Mouse (Mus musculus) hindbrain, postnatal 0 days (tissue): Measurements from ENCODE around the gene Il6ra. TPM values are rescaled to one million over a fixed set of nuclear protein-coding genes. Genes with fewer than 3 reads are reported as not detected.

ENCODE experiments used
- ATAC-seq: fragments of 200-750 bp; cut with Nextera tagmentation; 2 replicates; pipeline ENCODE4 v1.8.0; 2017; ENCODE audit warnings: mild to moderate bottlenecking, moderate TSS enrichment, moderate library complexity
- DNase-seq: peaks from one replicate; pipeline ENCODE4 v3.0.0-alpha.2; 2015; ENCODE audit warnings: low spot score
- H3K27ac ChIP-seq: fragments of 300-500 bp; sonication (generic); 2 replicates; pipeline ENCODE4 v1.5.1; 2014; ENCODE audit warnings: mild to moderate bottlenecking
- H3K27me3 ChIP-seq: fragments of 300-500 bp; sonication (generic); 2 replicates; pipeline ENCODE4 v1.6.1; 2014; ENCODE audit warnings: low read length, mixed read lengths; ENCODE audit not compliant: insufficient read depth
- H3K36me3 ChIP-seq: fragments of 300-500 bp; sonication (generic); 2 replicates; pipeline ENCODE4 v1.6.1; 2014; ENCODE audit warnings: low read length, mixed read lengths; ENCODE audit not compliant: insufficient read depth
- H3K4me1 ChIP-seq: fragments of 300-500 bp; sonication (generic); 2 replicates; pipeline ENCODE4 v1.6.1; 2014; ENCODE audit warnings: antibody characterized with exemption, low read length, mixed read lengths; ENCODE audit not compliant: insufficient read depth
- H3K4me2 ChIP-seq: fragments of 300-500 bp; sonication (generic); 2 replicates; pipeline ENCODE4 v1.6.1; 2014; ENCODE audit warnings: low read depth, mild to moderate bottlenecking, low read length, moderate library complexity, mixed read lengths
- H3K4me3 ChIP-seq: fragments of 300-500 bp; sonication (generic); 2 replicates; pipeline ENCODE4 v1.5.1; 2014; ENCODE audit warnings: low read length
- H3K9ac ChIP-seq: fragments of 300-500 bp; sonication (generic); replicated peaks from 2 replicates; pipeline ENCODE4 v1.6.1; 2014; ENCODE audit warnings: mild to moderate bottlenecking, low read length, moderate library complexity, mixed read lengths
- H3K9me3 ChIP-seq: fragments of 300-500 bp; sonication (generic); 2 replicates; pipeline ENCODE4 v1.6.1; 2016; ENCODE audit warnings: low read length, mixed read lengths
- CTCF ChIP-seq: IDR thresholded peaks from 2 replicates; pipeline ENCODE4 v1.5.1; 2016; ENCODE audit warnings: antibody characterized with exemption, control low read depth, low read depth
- WGBS: fragments of 180-500 bp; shearing (Covaris S2); extraction: QIAGEN DNeasy Blood & Tissue Kit; methylation state at CpG from one replicate; pipeline ENCODE4 v1.1.7; 2014; 5-methylcytosine and 5-hydroxymethylcytosine counted together
- polyA plus RNA-seq: library from polyadenylated mRNA; unstranded; fragments of >200 nt; fragmentation: Nextera tagmentation; extraction: Ambion mirVana; gene quantifications from 2 replicates; pipeline ENCODE4 v1.2.1, GENCODE M21; 2015
- total RNA-seq: library from RNA; depleted of rRNA; stranded (reverse); fragments of >200 nt; gene quantifications from 2 replicates; pipeline ENCODE4 v1.2.3, GENCODE M21; 2014; rRNA removed

The Il6ra gene
- total RNA-seq (0.68 and 1.8 TPM in 2 replicates), polyA plus RNA-seq (2.1 and 2.4 TPM in 2 replicates)

- Histone ChIP-seq H3K9ac (peak within 1 kb of the TSS; percentile 40), H3K27ac (no peak within 1 kb of the TSS; the same call in 1 of the 2 replicates), H3K27me3 (no peaks in the 10 kb centered on the region), H3K4me2 (peak within 1 kb of the TSS; percentile 93), H3K9me3 (no peaks in the 10 kb centered on the region), H3K36me3 (no peaks in the 10 kb centered on the region), H3K4me1 (peaks cover 11% of the 10 kb centered on the region; the same call in 1 of the 2 replicates), H3K4me3 (peak within 1 kb of the TSS; percentile 51)
- ATAC-seq (peak; percentile 87), DNase-seq (peak; percentile 78)
- 1% methylated on average over 74 of the region's 75 CpGs for WGBS
- TF ChIP-seq CTCF, result peak; percentile 46
These were observed at the start of gene Il6ra for GRCm38 (mm10) chr3:89912543-89913391. TSS of gene Il6ra (minus strand) at chr3:89913196.

- Histone ChIP-seq H3K4me1 (peaks cover 30% of the 10 kb centered on the region), H3K27me3 (no peaks in the 10 kb centered on the region), H3K36me3 (peaks cover 13% of the 10 kb centered on the region; the same call in 1 of the 2 replicates), H3K9ac (peak overlapping the region; percentile 93), H3K4me3 (peak overlapping the region; percentile 96), H3K9me3 (no peaks in the 10 kb centered on the region), H3K4me2 (peak overlapping the region; percentile 73), H3K27ac (peak overlapping the region; percentile 94)
- WGBS, result 3% methylated on average over 14 of the region's 14 CpGs
- TF ChIP-seq CTCF, result no peak
- ATAC-seq, result no peak
- peak; percentile 51 for DNase-seq
These were observed 49.2 kb upstream of the Il6ra start for GRCm38 (mm10) chr3:89962059-89962750.

- WGBS, result 35% methylated on average over 4 of the region's 4 CpGs
- H3K27me3 ChIP-seq, result no peaks in the 10 kb centered on the region
- peaks cover 30% of the 10 kb centered on the region for H3K4me1 ChIP-seq
- H3K4me2 ChIP-seq, result peak overlapping the region; percentile 73
- TF ChIP-seq CTCF, result no peak
- DNase-seq (no peak), ATAC-seq (no peak)
- no peaks in the 10 kb centered on the region for H3K9me3 ChIP-seq
- no peak overlapping the region for H3K4me3 ChIP-seq
- H3K36me3 ChIP-seq, result peaks cover 20% of the 10 kb centered on the region
- H3K27ac ChIP-seq, result no peak overlapping the region
- H3K9ac ChIP-seq, result peak overlapping the region; percentile 93; the same call in 1 of the 2 replicates
These were observed 48.4 kb upstream of the Il6ra start for GRCm38 (mm10) chr3:89961436-89961835.

- under 1% methylated on average over 30 of the region's 30 CpGs for WGBS
- H3K4me1 ChIP-seq, result peaks cover 30% of the 10 kb centered on the region
These were observed 47.5 kb upstream of the Il6ra start for GRCm38 (mm10) chr3:89960469-89960868.

GRCm38 (mm10) chr3:89959435-89959834 is 46.4 kb upstream of the Il6ra start:
- Histone ChIP-seq H3K9ac (peak overlapping the region; percentile 67), H3K9me3 (no peaks in the 10 kb centered on the region), H3K27ac (peak overlapping the region; percentile 70), H3K36me3 (peaks cover 34% of the 10 kb centered on the region), H3K27me3 (no peaks in the 10 kb centered on the region), H3K4me3 (peak overlapping the region; percentile 54), H3K4me2 (peak overlapping the region; percentile 73), H3K4me1 (peaks cover 22% of the 10 kb centered on the region)
- no peak for TF ChIP-seq CTCF
- peak; percentile 74 for DNase-seq
- ATAC-seq, result peak; percentile 71
- WGBS, result 45% methylated on average over 4 of the region's 4 CpGs

More at GRCm38 (mm10) chr3:89960469-89960868, 47.5 kb upstream of the Il6ra start:
- Histone ChIP-seq H3K9me3 (no peaks in the 10 kb centered on the region), H3K27me3 (no peaks in the 10 kb centered on the region), H3K27ac (peak overlapping the region; percentile 70), H3K4me2 (peak overlapping the region; percentile 73), H3K4me3 (peak overlapping the region; percentile 54), H3K36me3 (peaks cover 30% of the 10 kb centered on the region), H3K9ac (peak overlapping the region; percentile 67)
- no peak for TF ChIP-seq CTCF
- ATAC-seq (peak; percentile 91), DNase-seq (peak; percentile 96)

- Histone ChIP-seq H3K9ac (no peak overlapping the region), H3K4me2 (no peak overlapping the region), H3K9me3 (no peaks in the 10 kb centered on the region), H3K27me3 (no peaks in the 10 kb centered on the region), H3K36me3 (peaks cover 49% of the 10 kb centered on the region), H3K27ac (0 out of 2 replicates have a peak overlapping the region, but pooled peaks have one; percentile 2), H3K4me1 (peaks cover 15% of the 10 kb centered on the region), H3K4me3 (no peak overlapping the region)
- DNase-seq, result no peak
- 95% methylated on average over 9 of the region's 9 CpGs for WGBS
- ATAC-seq, result no peak
- no peak for TF ChIP-seq CTCF
These were observed 44.9 kb upstream of the Il6ra start for GRCm38 (mm10) chr3:89957880-89958279.
